Mouse (Mus musculus) forebrain, postnatal 0 days (tissue): ENCODE measurements around the gene Fam131a. TPM values are rescaled to one million over a fixed set of nuclear protein-coding genes. Genes with fewer than 3 reads are reported as not detected.

Experiments used
- ATAC-seq: fragments of 200-750 bp; cut with Nextera tagmentation; 2 replicates; pipeline ENCODE4 v1.8.0; 2017; ENCODE audit warnings: mild to moderate bottlenecking, moderate library complexity
- DNase-seq: peaks from one replicate; pipeline ENCODE4 v3.0.0-alpha.2; 2015
- H3K27ac ChIP-seq: fragments of 300-500 bp; sonication (generic); 2 replicates; pipeline ENCODE4 v1.5.1; 2014; ENCODE audit warnings: low read depth, mild to moderate bottlenecking, antibody characterized with exemption, low read length, moderate library complexity, mixed read lengths
- H3K27me3 ChIP-seq: fragments of 300-500 bp; sonication (generic); 2 replicates; pipeline ENCODE4 v1.6.1; 2014; ENCODE audit warnings: mild to moderate bottlenecking, low read length, mixed read lengths; ENCODE audit not compliant: insufficient read depth
- H3K36me3 ChIP-seq: fragments of 300-500 bp; sonication (generic); 2 replicates; pipeline ENCODE4 v1.6.1; 2014; ENCODE audit warnings: mild to moderate bottlenecking, moderate library complexity; ENCODE audit not compliant: insufficient read depth
- H3K4me1 ChIP-seq: fragments of 300-500 bp; sonication (generic); 2 replicates; pipeline ENCODE4 v1.6.1; 2014; ENCODE audit warnings: antibody characterized with exemption; ENCODE audit not compliant: insufficient read depth
- H3K4me2 ChIP-seq: fragments of 300-500 bp; sonication (generic); 2 replicates; pipeline ENCODE4 v1.6.1; 2014; ENCODE audit warnings: low read depth, mild to moderate bottlenecking, moderate library complexity
- H3K4me3 ChIP-seq: fragments of 300-500 bp; sonication (generic); 2 replicates; pipeline ENCODE4 v1.5.1; 2014; ENCODE audit warnings: low read depth, low read length, mixed read lengths
- H3K9ac ChIP-seq: fragments of 300-500 bp; sonication (generic); 2 replicates; pipeline ENCODE4 v1.6.1; 2014; ENCODE audit warnings: mild to moderate bottlenecking
- H3K9me3 ChIP-seq: fragments of 300-500 bp; sonication (generic); 2 replicates; pipeline ENCODE4 v1.6.1; 2016; ENCODE audit warnings: low read length
- CTCF ChIP-seq: sonication (generic); IDR thresholded peaks from 2 replicates; pipeline ENCODE4 v1.5.1; 2016; ENCODE audit warnings: antibody characterized with exemption, control low read depth, low read depth
- WGBS: fragments of 180-500 bp; shearing (Covaris S2); extraction: QIAGEN DNeasy Blood & Tissue Kit; methylation state at CpG from one replicate; pipeline ENCODE4 v1.1.7; 2014; 5-methylcytosine and 5-hydroxymethylcytosine counted together
- polyA plus RNA-seq: library from polyadenylated mRNA; unstranded; fragments of >200 nt; fragmentation: Nextera tagmentation; extraction: Ambion mirVana; gene quantifications from 2 replicates; pipeline ENCODE4 v1.2.1, GENCODE M21; 2015
- total RNA-seq: library from RNA; depleted of rRNA; stranded (reverse); fragments of >200 nt; gene quantifications from 2 replicates; pipeline ENCODE4 v1.2.3, GENCODE M21; 2014; rRNA removed

Gene Fam131a
- total and polyA plus RNA-seq, 2 experiments from 2014 or later = 89.9 to 200 TPM

DNA sequence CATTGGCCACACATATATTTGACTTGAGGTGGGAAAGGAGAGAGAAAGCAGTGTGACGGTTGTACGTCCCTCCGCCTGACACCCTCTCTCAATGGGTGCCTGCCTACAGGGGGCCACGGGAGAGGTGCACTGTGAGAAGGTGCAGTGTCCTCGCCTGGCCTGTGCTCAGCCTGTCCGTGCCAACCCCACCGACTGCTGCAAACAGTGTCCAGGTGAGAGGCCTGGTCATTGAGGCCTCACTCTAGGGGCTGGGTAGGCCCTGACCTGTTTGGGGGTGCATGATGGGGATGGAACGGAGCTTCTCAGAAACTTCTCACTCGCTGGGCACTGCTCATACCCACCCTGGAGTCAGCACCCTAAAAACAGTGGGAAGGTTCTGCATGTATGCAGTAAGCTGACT, 46.8 kb downstream of the Fam131a start:
- Histone ChIP-seq H3K4me2 (no peak overlapping the region), H3K36me3 (peaks cover 4% of the 10 kb centered on the region; the same call in 1 of the 2 replicates), H3K9ac (no peak overlapping the region), H3K4me3 (no peak overlapping the region), H3K27ac (no peak overlapping the region), H3K4me1 (no peaks in the 10 kb centered on the region), H3K27me3 (peaks cover 5% of the 10 kb centered on the region; the same call in 1 of the 2 replicates), H3K9me3 (no peaks in the 10 kb centered on the region)
- no peak for ATAC-seq
- 93% methylated on average over 9 of the region's 9 CpGs for WGBS
- no peak for DNase-seq
- TF ChIP-seq CTCF = no peak

DNA sequence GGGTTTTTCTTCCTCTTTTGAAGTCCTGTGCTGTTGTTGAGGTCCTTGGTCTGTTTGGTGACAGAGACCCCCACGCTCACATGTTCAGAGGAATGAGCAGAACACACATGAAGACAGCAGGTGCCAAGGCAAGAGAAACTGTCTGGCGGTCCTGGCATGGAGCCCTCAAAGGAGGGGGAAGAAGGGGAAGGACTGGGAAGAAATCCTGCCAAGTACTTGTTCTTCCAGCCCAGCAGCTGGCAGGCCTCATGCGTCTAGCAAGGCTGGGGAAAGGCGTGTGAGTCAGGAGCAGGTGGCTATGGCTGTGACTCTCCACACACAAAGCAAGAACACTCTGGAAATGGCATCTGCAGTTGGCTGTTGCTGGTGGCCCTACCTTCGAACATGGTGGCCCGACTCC, 53.6 kb downstream of the Fam131a start:
- 29% methylated on average over 6 of the region's 6 CpGs for WGBS
- peak; percentile 77 for ATAC-seq
- H3K4me3 ChIP-seq = no peak overlapping the region
- H3K27me3 ChIP-seq = no peaks in the 10 kb centered on the region
- TF ChIP-seq CTCF = no peak
- H3K4me2 ChIP-seq = no peak overlapping the region
- H3K9ac ChIP-seq = no peak overlapping the region
- H3K27ac ChIP-seq = no peak overlapping the region
- DNase-seq = peak; percentile 74
- H3K36me3 ChIP-seq = no peaks in the 10 kb centered on the region
- H3K4me1 ChIP-seq = no peaks in the 10 kb centered on the region
- H3K9me3 ChIP-seq = no peaks in the 10 kb centered on the region

DNA sequence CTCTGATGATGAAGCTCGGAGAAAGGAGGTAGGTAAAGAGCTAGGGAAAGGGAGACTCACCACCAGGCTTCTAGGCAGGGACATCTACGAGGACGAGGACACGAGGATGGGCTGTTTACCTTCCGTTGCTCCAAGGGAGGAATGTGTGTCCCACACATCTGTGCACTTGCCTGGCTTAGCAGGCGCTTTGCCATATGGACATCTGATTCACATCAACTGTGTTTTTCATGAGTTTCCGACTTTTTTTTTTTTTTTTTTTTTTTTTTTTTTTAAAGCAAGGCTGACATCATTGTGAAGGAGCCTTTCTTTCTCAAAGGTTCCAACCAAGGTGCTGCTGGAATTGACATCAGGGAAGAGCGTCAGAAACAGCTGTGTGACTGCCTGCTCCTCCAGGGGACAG, 57.5 kb downstream of the Fam131a start:
- no peaks in the 10 kb centered on the region for H3K9me3 ChIP-seq
- H3K27ac ChIP-seq = no peak overlapping the region
- 61% methylated on average over 8 of the region's 8 CpGs for WGBS
- H3K27me3 ChIP-seq = no peaks in the 10 kb centered on the region
- H3K4me1 ChIP-seq = no peaks in the 10 kb centered on the region
- TF ChIP-seq CTCF = no peak
- no peak overlapping the region for H3K4me3 ChIP-seq
- DNase-seq = no peak
- H3K4me2 ChIP-seq = no peak overlapping the region
- H3K9ac ChIP-seq = no peak overlapping the region
- H3K36me3 ChIP-seq = no peaks in the 10 kb centered on the region
- ATAC-seq = no peak

Other genes starting within 250 kb of the Fam131a start
- gene Eif2b5, start 194.4 kb upstream of the Fam131a start, total RNA-seq = 91.3 and 102 TPM in 2 replicates
- gene Eif2b5, start 194.4 kb upstream of the Fam131a start, polyA plus RNA-seq = 70.8 and 77.6 TPM in 2 replicates
- 21.1 and 28.6 TPM in 2 replicates for gene Dvl3, start 176.3 kb upstream of the Fam131a start, total RNA-seq
- gene Dvl3, start 176.3 kb upstream of the Fam131a start, polyA plus RNA-seq = 23.9 and 25.8 TPM in 2 replicates
- 958 and 994 TPM in 2 replicates for gene Ap2m1, start 157.8 kb upstream of the Fam131a start, total RNA-seq
- gene Ap2m1, start 157.8 kb upstream of the Fam131a start, polyA plus RNA-seq = 1,434 and 1,486 TPM in 2 replicates
- 71.7 and 72.7 TPM in 2 replicates for gene Abcf3, start 144.7 kb upstream of the Fam131a start, total RNA-seq
- gene Abcf3, start 144.7 kb upstream of the Fam131a start, polyA plus RNA-seq = 58.0 and 60.3 TPM in 2 replicates
- 20.3 and 20.9 TPM in 2 replicates for gene Vwa5b2, start 103.8 kb upstream of the Fam131a start, total RNA-seq
- 5.9 and 8.7 TPM in 2 replicates for gene Vwa5b2, start 103.8 kb upstream of the Fam131a start, polyA plus RNA-seq
- gene Eef1akmt4, start 81.6 kb upstream of the Fam131a start, total RNA-seq = 3.7 and 6.5 TPM in 2 replicates
- 6.0 and 6.2 TPM in 2 replicates for gene Eef1akmt4, start 81.6 kb upstream of the Fam131a start, polyA plus RNA-seq
- not detected in 2 replicates for gene Gm49333, start 81.6 kb upstream of the Fam131a start, total RNA-seq
- not detected in 2 replicates for gene Gm49333, start 81.6 kb upstream of the Fam131a start, polyA plus RNA-seq
- gene Alg3, start 81.5 kb upstream of the Fam131a start, total RNA-seq = 11.1 and 19.0 TPM in 2 replicates
- 29.2 and 30.3 TPM in 2 replicates for gene Alg3, start 81.5 kb upstream of the Fam131a start, polyA plus RNA-seq
- 44.1 and 51.0 TPM in 2 replicates for gene Camk2n2, start 72.0 kb upstream of the Fam131a start, total RNA-seq
- gene Camk2n2, start 72.0 kb upstream of the Fam131a start, polyA plus RNA-seq = 45.3 and 57.0 TPM in 2 replicates
- gene Ece2, start 63.4 kb upstream of the Fam131a start, total RNA-seq = 17.8 and 22.4 TPM in 2 replicates
- gene Ece2, start 63.4 kb upstream of the Fam131a start, polyA plus RNA-seq = 6.1 and 8.7 TPM in 2 replicates
- 237 and 242 TPM in 2 replicates for gene Psmd2, start 41.6 kb upstream of the Fam131a start, total RNA-seq
- gene Psmd2, start 41.6 kb upstream of the Fam131a start, polyA plus RNA-seq = 287 and 331 TPM in 2 replicates
- 223 and 282 TPM in 2 replicates for gene Eif4g1, start 24.9 kb upstream of the Fam131a start, total RNA-seq
- gene Eif4g1, start 24.9 kb upstream of the Fam131a start, polyA plus RNA-seq = 89.8 and 111 TPM in 2 replicates
- 43.7 and 55.3 TPM in 2 replicates for gene Polr2h, start 24.4 kb downstream of the Fam131a start, total RNA-seq
- 87.4 and 103 TPM in 2 replicates for gene Polr2h, start 24.4 kb downstream of the Fam131a start, polyA plus RNA-seq
- gene Clcn2, start 24.5 kb downstream of the Fam131a start, total RNA-seq = 41.9 and 47.9 TPM in 2 replicates
- gene Clcn2, start 24.5 kb downstream of the Fam131a start, polyA plus RNA-seq = 10.7 and 14.1 TPM in 2 replicates
- 15.8 and 15.9 TPM in 2 replicates for gene Chrd, start 39.9 kb downstream of the Fam131a start, total RNA-seq
- gene Chrd, start 39.9 kb downstream of the Fam131a start, polyA plus RNA-seq = 3.4 and 3.6 TPM in 2 replicates
- 0.69 and 1.0 TPM in 2 replicates for gene Thpo, start 41.3 kb downstream of the Fam131a start, total RNA-seq
- gene Thpo, start 41.3 kb downstream of the Fam131a start, polyA plus RNA-seq = 0.51 and 0.52 TPM in 2 replicates